Mouse (Mus musculus) kidney, adult 2 months (tissue): ENCODE data around the gene Scrn3.

Experiments
- CTCF ChIP-seq: fragments of 200-500 bp; conservative IDR thresholded peaks from 2 replicates; pipeline ENCODE4 v1.5.1; 2011; ENCODE audit warnings: low read depth, mild to moderate bottlenecking, control low read depth, low read length, moderate library complexity, mixed read lengths; ENCODE audit not compliant: insufficient read depth, insufficient read length
- POLR2A ChIP-seq: fragments of 200-500 bp; IDR thresholded peaks from one replicate; pipeline ENCODE4 v1.6.1; 2011; ENCODE audit warnings: low read depth, low read length, control low read depth

GRCm38 (mm10) chr2:73267231-73267630 is 45.2 kb upstream of the Scrn3 start:
- TF ChIP-seq CTCF (no peak), POLR2A (no peak)
